Mouse (Mus musculus): ENCODE results near the gene Klri2. TPM values are rescaled to one million over a fixed set of nuclear protein-coding genes. Genes with fewer than 3 reads are reported as not detected.

The Klri2 gene
- total and polyA plus RNA-seq, 3 experiments, result 0.05 to 0.20 (median 0.08) TPM

- Histone ChIP-seq H3K4me1 (ENCODE audit: control insufficient read depth, insufficient read depth, low read length) (no peaks in the 10 kb centered on the region), H3K27ac (no peak overlapping the region), H3K79me2 (replicated peaks; ENCODE audit: control insufficient read depth, insufficient read depth, low read length) (no peaks in the 10 kb centered on the region), H3K9ac (ENCODE audit: low read depth, low read length) (no peak overlapping the region), H3K4me3 (no peak overlapping the region), H3K27me3 (ENCODE audit: control insufficient read depth, insufficient read depth, low read length) (no peaks in the 10 kb centered on the region), H3K36me3 (ENCODE audit: control insufficient read depth, insufficient read depth, low read length) (no peaks in the 10 kb centered on the region)
- intact Hi-C loops (cut with DNase I), result no loop called here
- WGBS, result 36% methylated on average over 1 of the region's 1 CpGs
- TF ChIP-seq EP300 (IDR thresholded peaks at IDR 0.05; ENCODE audit: insufficient read depth, low read depth, low read length), result no peak
- TF ChIP-seq POLR2A (IDR thresholded peaks at IDR 0.05; ENCODE audit: insufficient read depth, low read depth, low read length), result no peak
- no peak for TF ChIP-seq CTCF (IDR thresholded peaks at IDR 0.05)
- no peak for DNase-seq
These were observed 59.9 kb downstream of the Klri2 start for GRCm38 (mm10) chr6:129680379-129680778.

Small RNA genes within 50 kb of the gene (microRNA-seq; reads per million reads assigned to microRNA genes)
- 0 reads per million in 2 experiments for gene Mir680-1

Other genes with a start within 250 kb of the Klri2 start
- gene Olr1, start 233.3 kb downstream of the Klri2 start, total RNA-seq (2021), result under 1 TPM; 0.07 to 0.21 TPM
- gene Olr1, start 233.3 kb downstream of the Klri2 start, polyA plus RNA-seq (2012; rRNA removed), result 0.06 TPM in 2 replicates
- gene Tmem52b, start 227.9 kb downstream of the Klri2 start, total RNA-seq (2021), result not detected
- gene Tmem52b, start 227.9 kb downstream of the Klri2 start, polyA plus RNA-seq (2012; rRNA removed), result not detected in 2 replicates
- 100 to 1,000 TPM; 118 to 166 TPM for gene Gabarapl1, start 207.3 kb downstream of the Klri2 start, total RNA-seq (2021)
- 63.7 and 73.3 TPM in 2 replicates for gene Gabarapl1, start 207.3 kb downstream of the Klri2 start, polyA plus RNA-seq (2012; rRNA removed)
- under 1 TPM in 1 of 2 experiments, not detected in 1; 0.14 TPM for gene Klre1, start 162.6 kb downstream of the Klri2 start, total RNA-seq (2021)
- gene Klre1, start 162.6 kb downstream of the Klri2 start, polyA plus RNA-seq (2012; rRNA removed), result 0.15 and 0.33 TPM in 2 replicates
- gene Klrd1, start 148.7 kb downstream of the Klri2 start, total RNA-seq (2021), result under 1 TPM in 1 of 2 experiments, not detected in 1; 0.48 TPM
- gene Klrd1, start 148.7 kb downstream of the Klri2 start, polyA plus RNA-seq (2012; rRNA removed), result 0.64 TPM in 1 of 2 replicates, not detected in the other
- gene Klrk1, start 116.6 kb downstream of the Klri2 start, total RNA-seq (2021), result not detected
- gene Klrk1, start 116.6 kb downstream of the Klri2 start, polyA plus RNA-seq (2012; rRNA removed), result 0.23 and 0.61 TPM in 2 replicates
- not detected for gene Klrc3, start 97.1 kb downstream of the Klri2 start, total RNA-seq (2021)
- gene Klrc3, start 97.1 kb downstream of the Klri2 start, polyA plus RNA-seq (2012; rRNA removed), result not detected in 2 replicates
- gene Klrc2, start 79.8 kb downstream of the Klri2 start, total RNA-seq (2021), result not detected
- gene Klrc2, start 79.8 kb downstream of the Klri2 start, polyA plus RNA-seq (2012; rRNA removed), result 0.29 TPM in 1 of 2 replicates, not detected in the other
- gene Klrc1, start 61.5 kb downstream of the Klri2 start, total RNA-seq (2021), result under 1 TPM in 1 of 2 experiments, not detected in 1; 0.13 TPM
- 0.27 TPM in 1 of 2 replicates, not detected in the other for gene Klrc1, start 61.5 kb downstream of the Klri2 start, polyA plus RNA-seq (2012; rRNA removed)
- gene Klri1, start 23.4 kb downstream of the Klri2 start, total RNA-seq (2021), result not detected
- gene Klri1, start 23.4 kb downstream of the Klri2 start, polyA plus RNA-seq (2012; rRNA removed), result 0.18 TPM in 1 of 2 replicates, not detected in the other
- gene Gm156, start 43.8 kb upstream of the Klri2 start, total RNA-seq (2021), result not detected
- gene Gm156, start 43.8 kb upstream of the Klri2 start, polyA plus RNA-seq (2012; rRNA removed), result not detected in 2 replicates
- not detected for gene Gm17631, start 122.2 kb upstream of the Klri2 start, total RNA-seq (2021)
- not detected in 2 replicates for gene Gm17631, start 122.2 kb upstream of the Klri2 start, polyA plus RNA-seq (2012; rRNA removed)
- not detected for gene Klra17, start 136.2 kb upstream of the Klri2 start, total RNA-seq (2021)
- gene Klra17, start 136.2 kb upstream of the Klri2 start, polyA plus RNA-seq (2012; rRNA removed), result not detected in 2 replicates
- gene Klra5, start 177.2 kb upstream of the Klri2 start, total RNA-seq (2021), result not detected
- not detected in 2 replicates for gene Klra5, start 177.2 kb upstream of the Klri2 start, polyA plus RNA-seq (2012; rRNA removed)

Data from heart, adult 2 months (tissue).